In the genomic region with DNA sequence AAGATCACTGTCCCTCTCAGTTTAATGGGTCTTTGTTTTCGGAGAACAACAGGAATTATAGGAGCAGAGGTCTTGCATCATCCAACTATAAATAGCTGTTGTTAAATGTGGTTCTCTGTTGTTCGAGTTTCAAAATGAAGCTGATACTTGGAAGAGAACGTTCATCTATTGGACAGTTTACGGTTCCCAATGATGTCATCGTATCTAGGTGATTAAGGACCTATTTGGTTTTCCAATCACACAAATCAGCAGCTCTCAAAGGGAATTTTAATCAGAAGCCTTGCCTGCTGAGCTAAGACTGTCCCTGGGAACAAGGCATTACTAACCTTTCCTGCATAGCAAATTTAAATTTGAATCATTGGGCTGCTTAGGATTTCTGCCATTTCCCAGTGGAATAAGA, we compare ENCODE assay signal across 17 mouse cellular contexts. TPM values are rescaled to one million over a fixed set of nuclear protein-coding genes. Genes with fewer than 3 reads are reported as not detected.
DNase-seq lines count a peak whose midpoint lies in the region; ATAC-seq and TF ChIP-seq lines count a peak whose summit lies in the region.
"Had no signal": no experiment of that assay in that cellular context is flagged by ENCODE, and none has a peak within 500 bp of the region (broad histone marks: within the 10 kb centered on the region; RNA-seq: fewer than 3 reads in every experiment).

No protein-coding gene starts in this region.

- no peaks in the 10 kb centered on the region for H3K9me3 ChIP-seq in forebrain, embryonic 10.5 days
- H3K9me3 ChIP-seq in forebrain, postnatal 0 days (ENCODE audit: low read length): no peaks in the 10 kb centered on the region
- H3K9me3 ChIP-seq in midbrain, postnatal 0 days (ENCODE audit: low read length): no peaks in the 10 kb centered on the region
- H3K9me3 ChIP-seq: embryonic facial prominence, embryonic 13.5 days; heart, embryonic 13.5 days; limb, embryonic 10.5 days; liver, embryonic 12.5 days had no signal

- H3K27ac ChIP-seq in layer of hippocampus, adult 2 months: peak overlapping the region; percentile 75
- 0 out of 2 replicates have a peak overlapping the region, but pooled peaks have one; percentile 22 for H3K27ac ChIP-seq in forebrain, embryonic 10.5 days
- no peak overlapping the region for H3K27ac ChIP-seq in forebrain, postnatal 0 days (ENCODE audit: low read depth, low read length)
- no peak overlapping the region for H3K27ac ChIP-seq in midbrain, postnatal 0 days (ENCODE audit: low read depth, low read length)
- H3K27ac ChIP-seq in thymus, adult 2 months (ENCODE audit: control insufficient read depth, insufficient read depth, low read length): no peak overlapping the region
- H3K27ac ChIP-seq: embryonic facial prominence, embryonic 13.5 days; heart, embryonic 13.5 days; limb, embryonic 10.5 days; liver, embryonic 12.5 days had no signal

- peak overlapping the region; percentile 3; the same call in 1 of the 2 replicates for H3K4me3 ChIP-seq in layer of hippocampus, adult 2 months
- no peak overlapping the region for H3K4me3 ChIP-seq in forebrain, embryonic 10.5 days
- H3K4me3 ChIP-seq in forebrain, postnatal 0 days (ENCODE audit: low read depth, low read length): no peak overlapping the region
- no peak overlapping the region for H3K4me3 ChIP-seq in midbrain, postnatal 0 days (ENCODE audit: low read depth, low read length)
- H3K4me3 ChIP-seq in thymus, adult 2 months (ENCODE audit: control insufficient read depth, insufficient read depth, low read length): no peak overlapping the region
- H3K4me3 ChIP-seq: embryonic facial prominence, embryonic 13.5 days; heart, embryonic 13.5 days; limb, embryonic 10.5 days; liver, embryonic 12.5 days had no signal

- H3K36me3 ChIP-seq in forebrain, embryonic 10.5 days (replicated peaks): no peaks in the 10 kb centered on the region; the same call in 1 of the 2 replicates
- H3K36me3 ChIP-seq in forebrain, postnatal 0 days (ENCODE audit: insufficient read depth): no peaks in the 10 kb centered on the region
- H3K36me3 ChIP-seq in midbrain, postnatal 0 days (ENCODE audit: insufficient read depth, low read length): no peaks in the 10 kb centered on the region
- H3K36me3 ChIP-seq in thymus, adult 2 months (ENCODE audit: control insufficient read depth, insufficient read depth, low read length): no peaks in the 10 kb centered on the region
- H3K36me3 ChIP-seq: embryonic facial prominence, embryonic 13.5 days; heart, embryonic 13.5 days; limb, embryonic 10.5 days had no signal

- WGBS in forebrain, embryonic 10.5 days: 76% methylated on average over 5 of the region's 5 CpGs
- WGBS in forebrain, postnatal 0 days: 21% methylated on average over 5 of the region's 5 CpGs
- WGBS in midbrain, postnatal 0 days: 51% methylated on average over 5 of the region's 5 CpGs
- WGBS in thymus, adult 2 months: 91% methylated on average over 5 of the region's 5 CpGs

- TF ChIP-seq CTCF in layer of hippocampus, adult 2 months (conservative IDR thresholded peaks at IDR 0.05): no peak
- TF ChIP-seq CTCF in forebrain, postnatal 0 days (IDR thresholded peaks at IDR 0.05; ENCODE audit: low read depth): no peak
- TF ChIP-seq CTCF in midbrain, postnatal 0 days (IDR thresholded peaks at IDR 0.05): no peak
- TF ChIP-seq CTCF in thymus, adult 2 months (IDR thresholded peaks at IDR 0.05; ENCODE audit: borderline replicate concordance, control insufficient read depth, extremely low read depth, insufficient read depth, low read length, poor library complexity): no peak

- H3K9ac ChIP-seq in forebrain, postnatal 0 days: no peak overlapping the region
- no peak overlapping the region for H3K9ac ChIP-seq in midbrain, postnatal 0 days (replicated peaks; ENCODE audit: low read length, poor library complexity, severe bottlenecking)
- H3K9ac ChIP-seq: embryonic facial prominence, embryonic 13.5 days; heart, embryonic 13.5 days; liver, embryonic 12.5 days had no signal

- DNase-seq in layer of hippocampus, adult 2 months (ENCODE audit: low spot score in 2 of 2): no peak
- DNase-seq in layer of hippocampus, postnatal 10 days (ENCODE audit: low spot score in 2 of 2): no peak
- no peak for DNase-seq in forebrain, embryonic 10.5 days (ENCODE audit: extremely low spot score, low spot score)
- DNase-seq in forebrain, postnatal 0 days: no peak
- DNase-seq in midbrain, postnatal 0 days (ENCODE audit: low spot score): peak; percentile 28
- DNase-seq in adrenal gland, postnatal 4 days (ENCODE audit: low spot score in 2 of 2): no peak
- DNase-seq in adrenal gland, adult 8-10 months: no peak
- no peak for DNase-seq in thymus, adult 2 months
- DNase-seq: adrenal gland, postnatal 10 days; heart, postnatal 4 days; kidney, postnatal 10 days; layer of hippocampus, postnatal 36 days had no signal

- no peak for TF ChIP-seq POLR2A in thymus, adult 2 months (IDR thresholded peaks at IDR 0.05; ENCODE audit: control insufficient read depth, extremely low read depth, insufficient read depth, low read length, poor library complexity)

- peaks cover 32% of the 10 kb centered on the region for H3K4me1 ChIP-seq in forebrain, embryonic 10.5 days
- no peaks in the 10 kb centered on the region for H3K4me1 ChIP-seq in forebrain, postnatal 0 days (ENCODE audit: insufficient read depth)
- peaks cover 10% of the 10 kb centered on the region; the same call in 1 of the 2 replicates for H3K4me1 ChIP-seq in midbrain, postnatal 0 days (ENCODE audit: insufficient read depth, low read length)
- no peaks in the 10 kb centered on the region for H3K4me1 ChIP-seq in thymus, adult 2 months (replicated peaks; ENCODE audit: control insufficient read depth, insufficient read depth, low read length)
- H3K4me1 ChIP-seq: embryonic facial prominence, embryonic 13.5 days; limb, embryonic 10.5 days had no signal

- no peak overlapping the region for H3K4me2 ChIP-seq in forebrain, postnatal 0 days (ENCODE audit: low read depth)
- H3K4me2 ChIP-seq in midbrain, postnatal 0 days (ENCODE audit: low read depth, low read length, poor library complexity, severe bottlenecking): no peak overlapping the region
- H3K4me2 ChIP-seq: embryonic facial prominence, embryonic 13.5 days; heart, embryonic 13.5 days; liver, embryonic 12.5 days had no signal

- peak; percentile 74; the same call in 1 of the 2 replicates for ATAC-seq in forebrain, postnatal 0 days
- ATAC-seq in midbrain, postnatal 0 days (ENCODE audit: low FRiP score): 0 out of 2 replicates have a peak, but pooled peaks have one; percentile 64
- ATAC-seq: intestine, embryonic 16.5 days; liver, embryonic 12.5 days had no signal

- H3K27me3 ChIP-seq in forebrain, embryonic 10.5 days (ENCODE audit: poor library complexity, severe bottlenecking): no peaks in the 10 kb centered on the region
- no peaks in the 10 kb centered on the region for H3K27me3 ChIP-seq in forebrain, postnatal 0 days (ENCODE audit: insufficient read depth, low read length)
- no peaks in the 10 kb centered on the region for H3K27me3 ChIP-seq in midbrain, postnatal 0 days (ENCODE audit: insufficient read depth, low read length)
- H3K27me3 ChIP-seq in thymus, adult 2 months (ENCODE audit: control insufficient read depth, insufficient read depth, low read length): no peaks in the 10 kb centered on the region
- H3K27me3 ChIP-seq: embryonic facial prominence, embryonic 13.5 days; heart, embryonic 13.5 days; liver, embryonic 12.5 days had no signal

RNA-seq across cellular contexts. Expression of a gene that starts 31.7 kb away (rescaled TPM):
- 10 to 100 TPM; 42.1 to 42.8 TPM for total RNA-seq in layer of hippocampus, adult 2 months (2021)
- 10 to 100 TPM; 40.8 to 46.7 TPM for total RNA-seq in layer of hippocampus, postnatal 10 days (2021)
- polyA plus RNA-seq in forebrain, embryonic 10.5 days (2016; fragmentation: Nextera tagmentation; extraction: Ambion mirVana): 28.3 and 28.7 TPM in 2 replicates
- 30.1 and 48.7 TPM in 2 replicates for total RNA-seq in forebrain, postnatal 0 days (2014; rRNA removed)
- 59.2 and 60.0 TPM in 2 replicates for polyA plus RNA-seq in forebrain, postnatal 0 days (2015; fragmentation: Nextera tagmentation; extraction: Ambion mirVana)
- total RNA-seq in midbrain, postnatal 0 days (2014; rRNA removed): 32.9 and 60.9 TPM in 2 replicates
- 57.0 and 57.9 TPM in 2 replicates for polyA plus RNA-seq in midbrain, postnatal 0 days (2015; fragmentation: Nextera tagmentation; extraction: Ambion mirVana)
- 10 to 100 TPM; 18.6 to 22.4 TPM for total RNA-seq in adrenal gland, postnatal 4 days (2021)
- 10 to 100 TPM; 13.6 to 18.6 (median 15.3) TPM for total RNA-seq in adrenal gland, adult 8-10 months (2022)
- polyA plus RNA-seq in thymus, adult 2 months (2012; rRNA removed): 30.2 and 31.2 TPM in 2 replicates

Comparison
In these comparisons a context has a peak if more than half of its experiments do, and no peak if none do; other contexts are left out.
1. H3K27ac ChIP-seq: peak in layer of hippocampus, adult 2 months (single experiment) and forebrain, embryonic 10.5 days (single experiment); none in forebrain, postnatal 0 days (single experiment), midbrain, postnatal 0 days (single experiment) and thymus, adult 2 months (single experiment).